22 mouse cellular contexts compared by ENCODE assay signal in genomic region chr1:156463981-156464853, GRCm38 (mm10). TPM values are rescaled to one million over a fixed set of nuclear protein-coding genes. Genes with fewer than 3 reads are reported as not detected.
DNase-seq lines count a peak whose midpoint lies in the region; ATAC-seq and TF ChIP-seq lines count a peak whose summit lies in the region.
"Had no signal": no experiment of that assay in that cellular context is flagged by ENCODE, and none has a peak within 500 bp of the region (broad histone marks: within the 10 kb centered on the region; RNA-seq: fewer than 3 reads in every experiment).

No protein-coding gene starts in this region.

- TF ChIP-seq CTCF in lung, postnatal 0 days (IDR thresholded peaks at IDR 0.05): no peak

- peaks cover 27% of the 10 kb centered on the region for H3K4me1 ChIP-seq in heart, embryonic 10.5 days
- H3K4me1 ChIP-seq in lung, postnatal 0 days (ENCODE audit: insufficient read depth, low read depth, low read length): no peaks in the 10 kb centered on the region
- H3K4me1 ChIP-seq: forebrain, embryonic 12.5 days; hindbrain, embryonic 10.5 days had no signal

- peaks cover 36% of the 10 kb centered on the region for H3K36me3 ChIP-seq in heart, embryonic 10.5 days
- no peaks in the 10 kb centered on the region for H3K36me3 ChIP-seq in lung, postnatal 0 days (ENCODE audit: insufficient read depth, low read length)

- DNase-seq in heart, adult 18-20 months: peak; percentile 41 to 51
- DNase-seq in heart, embryonic 10.5 days (ENCODE audit: low spot score): no peak
- DNase-seq in urinary bladder, postnatal 25 days (ENCODE audit: low spot score): peak; percentile 12
- DNase-seq in urinary bladder, adult 2 months (ENCODE audit: low spot score): no peak
- peak; percentile 64 for DNase-seq in lung, postnatal 0 days (ENCODE audit: low spot score)
- DNase-seq in left cerebral cortex, postnatal 36 days (ENCODE audit: low spot score in 2 of 2): no peak
- DNase-seq in cerebellum, adult 11 months: no peak
- DNase-seq: cerebellum, adult 9-10 months; kidney, adult 8-10 months; retina, postnatal 1 day; thymus, adult 2 months had no signal

- WGBS in heart, embryonic 10.5 days: 83% methylated on average over 8 of the region's 8 CpGs
- WGBS in lung, postnatal 0 days: 62% methylated on average over 8 of the region's 8 CpGs

- no peaks in the 10 kb centered on the region for H3K9me3 ChIP-seq in heart, embryonic 10.5 days
- H3K9me3 ChIP-seq in lung, postnatal 0 days (ENCODE audit: low read length): no peaks in the 10 kb centered on the region
- H3K9me3 ChIP-seq: limb, embryonic 10.5 days; lung, embryonic 15.5 days had no signal

- H3K9ac ChIP-seq in lung, postnatal 0 days (replicated peaks; ENCODE audit: low read depth): no peak overlapping the region
- H3K9ac ChIP-seq: forebrain, embryonic 12.5 days; lung, embryonic 15.5 days; stomach, embryonic 15.5 days had no signal

- no peak for TF ChIP-seq EP300 in lung, postnatal 0 days (IDR thresholded peaks at IDR 0.05)

- H3K4me3 ChIP-seq in heart, embryonic 10.5 days: no peak overlapping the region
- no peak overlapping the region for H3K4me3 ChIP-seq in lung, postnatal 0 days (ENCODE audit: low read depth, low read length)
- H3K4me3 ChIP-seq: forebrain, embryonic 12.5 days; hindbrain, embryonic 10.5 days; left cerebral cortex, adult 2 months; limb, embryonic 10.5 days; lung, embryonic 15.5 days; stomach, embryonic 15.5 days had no signal

- ATAC-seq in lung, postnatal 0 days: no peak
- ATAC-seq in cerebellum, adult (ENCODE audit: insufficient number of reproducible peaks, low FRiP score, low TSS enrichment): no peak
- ATAC-seq: inflammation-experienced regulatory T-cells, adult 6 months had no signal

- no peak overlapping the region for H3K4me2 ChIP-seq in lung, postnatal 0 days (replicated peaks; ENCODE audit: low read depth, low read length)
- H3K4me2 ChIP-seq: forebrain, embryonic 12.5 days; lung, embryonic 15.5 days; stomach, embryonic 15.5 days had no signal

- intact Hi-C loops in left cerebral cortex, postnatal 36 days (cut with DNase I): no loop called here

- H3K27me3 ChIP-seq in heart, embryonic 10.5 days (ENCODE audit: insufficient read depth, poor library complexity, severe bottlenecking): no peaks in the 10 kb centered on the region
- no peaks in the 10 kb centered on the region for H3K27me3 ChIP-seq in lung, postnatal 0 days (replicated peaks; ENCODE audit: insufficient read depth, low read length)
- H3K27me3 ChIP-seq: forebrain, embryonic 12.5 days; lung, embryonic 15.5 days; stomach, embryonic 15.5 days had no signal

- no peak overlapping the region for H3K27ac ChIP-seq in heart, embryonic 10.5 days
- H3K27ac ChIP-seq in lung, postnatal 0 days (ENCODE audit: low read length): peak overlapping the region; percentile 35; the same call in 1 of the 2 replicates
- H3K27ac ChIP-seq: forebrain, embryonic 12.5 days; hindbrain, embryonic 10.5 days; left cerebral cortex, adult 2 months; limb, embryonic 10.5 days; lung, embryonic 15.5 days; stomach, embryonic 15.5 days had no signal

RNA-seq across cellular contexts. Expression of gene Soat1, which starts 9.9 kb away (rescaled TPM):
- 10 to 100 TPM in 1 of 2 experiments, 1 to 10 TPM in 1; 8.2 to 11.9 TPM for total RNA-seq in heart, adult 18-20 months (2021)
- 45.6 and 60.6 TPM in 2 replicates for polyA plus RNA-seq in heart, embryonic 10.5 days (2016; fragmentation: Nextera tagmentation; extraction: Ambion mirVana)
- 16.5 and 22.0 TPM in 2 replicates for polyA plus RNA-seq in urinary bladder, adult 2 months (2012; rRNA removed)
- polyA plus RNA-seq in lung, postnatal 0 days (2015; fragmentation: Nextera tagmentation; extraction: Ambion mirVana): 110 and 140 TPM in 2 replicates
- total RNA-seq in left cerebral cortex, postnatal 36 days (2021): 10 to 100 TPM; 32.3 to 47.6 TPM

RNA-seq across cellular contexts. Expression of gene Axdnd1, which starts 43.3 kb away (rescaled TPM):
- total RNA-seq in heart, adult 18-20 months (2021): not detected
- polyA plus RNA-seq in heart, embryonic 10.5 days (2016; fragmentation: Nextera tagmentation; extraction: Ambion mirVana): 0.20 and 0.43 TPM in 2 replicates
- 0.06 and 0.12 TPM in 2 replicates for polyA plus RNA-seq in urinary bladder, adult 2 months (2012; rRNA removed)
- 0.29 and 0.84 TPM in 2 replicates for polyA plus RNA-seq in lung, postnatal 0 days (2015; fragmentation: Nextera tagmentation; extraction: Ambion mirVana)
- total RNA-seq in left cerebral cortex, postnatal 36 days (2021): under 1 TPM; 0.41 to 0.86 TPM
- total RNA-seq: gastrocnemius, adult 8-10 months; liver, adult 2 months had no signal
- polyA plus RNA-seq: liver, adult 2 months; neural tube, embryonic 11.5 days had no signal

RNA-seq across cellular contexts. Expression of gene Gm10031, which starts 59.6 kb away (rescaled TPM):
- 10 to 100 TPM; 47.2 to 51.9 TPM for total RNA-seq in heart, adult 18-20 months (2021)
- polyA plus RNA-seq in heart, embryonic 10.5 days (2016; fragmentation: Nextera tagmentation; extraction: Ambion mirVana): 0.23 and 0.32 TPM in 2 replicates
- polyA plus RNA-seq in urinary bladder, adult 2 months (2012; rRNA removed): 5.1 and 5.9 TPM in 2 replicates
- polyA plus RNA-seq in lung, postnatal 0 days (2015; fragmentation: Nextera tagmentation; extraction: Ambion mirVana): 0.26 and 0.40 TPM in 2 replicates
- 10 to 100 TPM; 42.9 to 43.3 TPM for total RNA-seq in left cerebral cortex, postnatal 36 days (2021)

Comparison
In these comparisons a context has a peak if more than half of its experiments do, and no peak if none do; other contexts are left out.
1. DNase-seq: peak in heart, adult 18-20 months (2 of 2), urinary bladder, postnatal 25 days (single experiment) and lung, postnatal 0 days (single experiment); none in heart, embryonic 10.5 days (single experiment), urinary bladder, adult 2 months (single experiment), left cerebral cortex, postnatal 36 days (0 of 2) and cerebellum, adult 11 months (single experiment).